Mouse (Mus musculus) forelimb bud, embryonic 11.5 days (tissue): ENCODE measurements around the gene Cpxm1.
"Not testable (repeated sequence)": the region's sequence is repeated elsewhere in the genome, so short reads cannot be mapped to it uniquely, and the experiment has no call there.

Source experiments
- DNase-seq: peaks from one replicate; pipeline ENCODE4 v3.0.0-alpha.2; 2012; ENCODE audit warnings: low read depth, low spot score

Gene Cpxm1

GRCm38 (mm10) chr2:130401891-130402290 lies 4.5 kb upstream of the Cpxm1 start:
- no peak for DNase-seq

- DNase-seq: no peak
Measured at GRCm38 (mm10) chr2:130400046-130400445, 2.7 kb upstream of the Cpxm1 start.

GRCm38 (mm10) chr2:130398091-130398490 lies 717 bp upstream of the Cpxm1 start:
- no peak for DNase-seq

GRCm38 (mm10) chr2:130395696-130396095 lies 1.7 kb downstream of the Cpxm1 start:
- no peak for DNase-seq

GRCm38 (mm10) chr2:130392836-130393235 lies 4.5 kb downstream of the Cpxm1 start:
- no peak for DNase-seq

- DNase-seq: no peak
Measured at GRCm38 (mm10) chr2:130390993-130391625, 6.3 kb downstream of the Cpxm1 start.

- DNase-seq: no peak
Measured at GRCm38 (mm10) chr2:130388796-130389195, 8.6 kb downstream of the Cpxm1 start.

GRCm38 (mm10) chr2:130386212-130386611 lies 11.2 kb downstream of the Cpxm1 start:
- DNase-seq: no peak

- peak; percentile 26 for DNase-seq
Measured at GRCm38 (mm10) chr2:130383895-130384294, 13.5 kb downstream of the Cpxm1 start.

- DNase-seq: no peak
Measured at GRCm38 (mm10) chr2:130383205-130383604, 14.2 kb downstream of the Cpxm1 start.

GRCm38 (mm10) chr2:130374951-130375350 lies 22.4 kb downstream of the Cpxm1 start:
- no peak for DNase-seq

- DNase-seq: not testable (repeated sequence)
Measured at GRCm38 (mm10) chr2:130373026-130373425, 24.3 kb downstream of the Cpxm1 start.

- DNase-seq: no peak
Measured at GRCm38 (mm10) chr2:130367386-130367785, 30.0 kb downstream of the Cpxm1 start.

GRCm38 (mm10) chr2:130365211-130366094 lies 31.9 kb downstream of the Cpxm1 start:
- DNase-seq: peak; percentile 38

GRCm38 (mm10) chr2:130362511-130363026 lies 34.8 kb downstream of the Cpxm1 start:
- DNase-seq: peak; percentile 64

GRCm38 (mm10) chr2:130358852-130359251 lies 38.5 kb downstream of the Cpxm1 start:
- DNase-seq: no peak

- no peak for DNase-seq
Measured at GRCm38 (mm10) chr2:130357551-130357950, 39.8 kb downstream of the Cpxm1 start.

GRCm38 (mm10) chr2:130353889-130354288 lies 43.5 kb downstream of the Cpxm1 start:
- no peak for DNase-seq

- DNase-seq: no peak
Measured at GRCm38 (mm10) chr2:130353411-130353810, 44.0 kb downstream of the Cpxm1 start.

GRCm38 (mm10) chr2:130351758-130352339 lies 45.5 kb downstream of the Cpxm1 start:
- no peak for DNase-seq

GRCm38 (mm10) chr2:130350376-130350775 lies 47.0 kb downstream of the Cpxm1 start:
- DNase-seq: no peak

- no peak for DNase-seq
Measured at GRCm38 (mm10) chr2:130341220-130341580, 56.2 kb downstream of the Cpxm1 start.
